Mouse (Mus musculus) yolk sac, embryonic 10.5 days (tissue): Measurements from ENCODE around the gene Asgr1.
"Not testable (repeated sequence)": the region's sequence is repeated elsewhere in the genome, so short reads cannot be mapped to it uniquely, and the experiment has no call there.

Experiments used
- DNase-seq: peaks from one replicate; pipeline ENCODE4 v3.0.0-alpha.2; 2017; ENCODE audit warnings: low spot score

Gene Asgr1

DNA sequence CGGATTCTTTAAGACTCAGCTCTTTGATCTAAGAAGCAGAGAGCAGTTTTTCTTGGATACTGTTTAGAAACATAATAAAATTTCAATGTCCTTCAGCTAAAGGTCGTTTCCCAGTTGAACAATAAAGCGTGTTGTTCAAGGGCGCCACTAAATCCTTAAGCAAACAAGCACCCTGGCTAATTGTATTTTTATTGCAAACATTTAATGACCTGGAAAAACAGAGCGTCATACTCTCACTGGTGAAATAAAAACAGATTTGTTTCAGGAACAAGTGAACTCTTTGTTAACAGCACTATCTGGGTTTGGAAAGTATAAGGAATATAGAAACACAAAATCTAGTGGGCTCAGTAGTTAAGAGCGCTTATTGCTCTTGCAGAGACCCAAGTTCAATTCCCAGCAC is 16.2 kb downstream of the Asgr1 start:
- DNase-seq: no peak

DNA sequence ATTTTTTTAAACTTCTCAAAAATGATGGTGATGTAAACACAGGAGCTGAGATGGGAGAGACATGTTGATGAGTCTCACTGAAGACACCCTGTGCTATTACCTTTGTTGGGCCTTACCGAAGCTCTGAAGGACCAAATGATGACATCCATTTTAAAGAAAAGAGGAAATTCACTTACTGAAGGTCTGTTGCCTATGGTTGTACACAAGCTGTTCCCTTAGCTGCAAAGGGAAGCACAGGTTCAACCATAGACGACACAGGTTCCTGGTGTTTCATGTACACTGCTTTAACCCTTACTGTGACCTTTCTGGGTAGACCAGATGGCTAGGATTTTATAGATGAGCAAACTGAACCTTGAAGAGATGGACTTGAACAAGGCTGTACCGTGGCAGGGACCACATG is 16.7 kb downstream of the Asgr1 start:
- not testable (repeated sequence) for DNase-seq

DNA sequence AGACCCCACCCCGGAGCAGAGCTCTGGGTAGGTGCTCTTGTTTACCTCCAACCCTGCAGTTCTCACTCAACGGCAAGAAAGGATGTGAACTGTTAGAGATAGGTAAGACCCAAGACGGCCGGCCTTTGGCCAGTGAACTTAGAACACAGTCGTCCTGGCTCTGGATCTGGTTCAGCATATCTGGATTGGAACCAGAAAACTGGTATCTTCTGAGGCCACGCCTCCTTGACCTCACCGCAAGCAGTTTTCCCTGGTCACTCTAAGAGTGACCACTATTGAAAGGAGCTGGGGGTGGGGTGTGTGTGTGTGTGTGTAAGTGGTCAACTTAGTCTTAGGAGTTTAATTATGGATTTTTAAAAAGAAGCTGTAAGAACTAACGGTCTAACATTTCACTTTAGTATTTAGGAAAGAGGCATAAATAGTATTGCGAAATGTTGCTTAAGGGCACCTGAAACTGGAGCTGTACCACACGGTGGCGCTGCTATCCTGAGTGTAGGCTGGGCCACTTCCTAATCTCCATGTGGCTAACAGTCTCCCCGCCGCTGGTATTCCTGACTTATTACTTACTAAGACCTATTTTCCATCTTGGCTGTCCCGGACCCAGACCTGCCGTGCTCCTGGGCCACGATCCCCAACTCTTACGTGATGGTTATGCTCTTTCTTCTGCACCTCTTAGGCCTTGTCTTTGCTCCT is 20.6 kb downstream of the Asgr1 start:
- peak; percentile 61 for DNase-seq

- peak; percentile 41 for DNase-seq
Observed at GRCm38 (mm10) chr11:70075581-70075980, 21.7 kb downstream of the Asgr1 start.

DNA sequence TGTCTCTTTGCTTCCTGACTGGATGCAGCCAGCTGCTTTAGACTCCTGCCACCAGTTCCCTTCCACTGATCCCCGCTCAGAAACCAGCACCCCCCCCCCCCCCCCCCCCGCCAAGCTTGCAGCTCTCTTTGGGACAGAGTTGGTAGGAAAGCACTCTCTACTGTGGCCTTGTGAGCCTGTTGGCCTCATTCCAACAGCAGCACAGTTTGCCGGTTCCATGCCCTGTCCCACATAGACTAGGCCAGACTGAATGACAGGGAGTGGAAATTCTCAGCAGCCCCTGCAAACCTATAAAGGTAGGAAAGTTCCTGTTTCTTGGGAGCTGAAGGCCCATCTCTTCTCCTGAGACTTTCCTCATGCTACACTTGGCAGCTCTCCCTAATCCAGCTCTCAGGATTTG is 23.6 kb downstream of the Asgr1 start:
- DNase-seq: no peak

DNA sequence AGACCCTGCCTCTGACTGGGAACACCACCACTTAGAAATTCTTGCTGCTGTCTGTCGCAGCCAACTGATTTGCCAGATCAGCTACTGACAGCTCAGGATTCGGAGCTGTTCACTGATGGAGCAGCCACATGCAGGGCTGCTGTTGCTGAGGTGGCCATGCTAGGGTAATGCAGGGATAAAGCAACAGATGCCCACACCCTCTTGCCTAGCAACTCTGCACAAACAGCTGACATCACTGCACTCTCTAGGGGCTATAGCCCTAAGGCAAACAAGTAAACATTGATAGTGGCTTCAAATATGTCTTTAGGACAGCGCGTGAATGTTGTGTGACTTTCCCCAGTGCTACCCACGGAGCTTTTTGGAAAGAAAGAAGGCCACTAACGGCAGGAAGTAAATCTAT is 25.3 kb downstream of the Asgr1 start:
- no peak for DNase-seq

GRCm38 (mm10) chr11:70079928-70080327 is 26.0 kb downstream of the Asgr1 start:
- DNase-seq: no peak

DNA sequence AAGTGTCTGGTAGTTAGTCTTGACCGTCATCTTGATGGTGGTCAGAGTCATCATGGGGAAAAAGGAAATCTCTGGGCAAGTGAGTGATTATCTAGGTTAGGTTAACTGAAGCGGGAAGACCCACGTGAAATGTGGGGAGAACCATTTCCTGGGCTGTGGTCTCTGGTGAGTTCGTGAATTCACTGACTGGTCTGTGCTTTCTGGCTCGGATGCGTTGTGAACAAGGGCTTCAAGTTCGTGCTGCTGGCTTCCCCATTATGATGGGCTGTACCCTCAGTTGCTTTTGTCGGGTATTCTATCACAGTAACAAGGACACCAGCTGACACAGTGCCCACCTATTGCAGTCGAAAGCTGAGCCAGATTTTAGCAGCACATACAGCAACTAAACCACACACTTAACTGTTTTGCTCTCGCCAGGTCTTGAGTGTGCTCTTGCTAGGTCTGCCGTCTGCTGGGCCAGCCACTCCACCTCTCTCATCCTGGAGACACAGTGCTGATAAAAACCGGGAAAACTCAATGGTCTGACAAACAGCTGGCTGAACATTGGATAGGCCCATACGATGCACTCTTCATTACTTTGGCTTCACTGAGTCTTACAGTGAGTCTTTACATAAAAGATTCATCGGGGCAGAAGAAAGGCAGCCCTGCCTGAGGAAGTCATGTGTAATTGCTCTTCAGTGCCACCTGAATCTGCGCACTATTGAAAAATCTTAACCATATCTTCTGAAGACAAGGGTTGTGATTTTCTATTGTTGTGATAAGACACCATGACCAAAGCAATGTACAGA is 27.1 kb downstream of the Asgr1 start:
- no peak for DNase-seq

DNA sequence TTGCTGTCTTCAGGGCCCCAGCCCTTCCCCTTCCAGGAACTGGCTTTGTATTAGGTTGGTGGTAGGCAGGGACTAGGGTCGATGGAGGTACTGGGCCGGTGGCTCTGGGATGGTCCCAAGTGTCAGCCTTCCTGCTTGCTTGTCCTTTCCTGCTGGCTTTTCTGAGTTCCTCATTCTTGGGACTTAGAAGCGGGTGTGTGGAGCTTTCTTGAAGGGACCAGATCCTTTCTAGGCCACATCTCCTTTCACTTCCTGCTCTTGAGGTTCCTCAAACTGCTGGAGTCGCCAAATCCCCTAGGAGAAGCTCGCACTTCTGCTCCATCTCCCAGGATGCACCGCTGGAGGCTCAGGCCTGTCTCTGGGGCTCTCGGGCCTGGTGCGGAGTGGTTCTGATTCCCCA is 30.7 kb downstream of the Asgr1 start:
- DNase-seq: no peak

DNA sequence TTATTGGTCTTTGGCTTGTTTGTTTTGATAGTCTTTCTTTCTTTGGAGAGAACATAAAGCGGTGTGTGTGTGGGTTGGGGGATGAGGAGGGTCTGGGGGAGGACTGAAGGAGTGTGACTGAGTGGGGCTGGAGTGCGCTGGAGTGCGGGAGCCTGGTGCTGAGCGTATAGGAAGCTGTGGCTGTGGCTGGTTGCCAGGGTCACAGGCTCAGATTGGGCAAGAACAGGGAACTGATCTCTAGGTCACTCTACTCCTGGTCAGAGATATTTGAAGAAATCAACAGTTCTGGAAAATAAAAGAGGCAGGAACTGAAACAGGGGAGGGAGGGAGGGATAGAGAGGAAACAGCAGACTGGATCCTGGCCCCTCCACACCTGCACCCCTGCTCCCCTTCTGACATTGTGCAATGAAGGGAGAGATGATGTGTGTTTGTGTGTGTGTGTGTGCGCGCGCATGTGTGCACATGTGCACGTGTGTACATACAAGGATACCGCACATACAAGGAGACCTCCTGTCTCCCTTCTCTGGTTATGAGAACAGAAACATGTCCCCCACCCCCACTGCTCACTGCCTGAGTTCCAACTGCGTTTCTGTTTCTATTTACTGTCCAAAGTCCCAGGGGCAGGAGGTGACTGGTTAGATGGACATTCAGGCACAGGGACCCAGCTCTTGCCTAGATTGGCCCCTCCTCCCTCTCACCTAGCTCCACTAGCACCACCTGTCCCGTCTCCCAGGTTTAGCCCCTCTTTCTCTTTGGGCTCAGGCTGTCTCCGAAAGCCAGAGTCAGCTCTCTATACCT is 38.3 kb downstream of the Asgr1 start, which contains the start of gene Asgr2:
Gene Asgr2 (plus strand): TSS at position 659 of the 798 bp plus-strand sequence.
- peak; percentile 86 for DNase-seq

DNA sequence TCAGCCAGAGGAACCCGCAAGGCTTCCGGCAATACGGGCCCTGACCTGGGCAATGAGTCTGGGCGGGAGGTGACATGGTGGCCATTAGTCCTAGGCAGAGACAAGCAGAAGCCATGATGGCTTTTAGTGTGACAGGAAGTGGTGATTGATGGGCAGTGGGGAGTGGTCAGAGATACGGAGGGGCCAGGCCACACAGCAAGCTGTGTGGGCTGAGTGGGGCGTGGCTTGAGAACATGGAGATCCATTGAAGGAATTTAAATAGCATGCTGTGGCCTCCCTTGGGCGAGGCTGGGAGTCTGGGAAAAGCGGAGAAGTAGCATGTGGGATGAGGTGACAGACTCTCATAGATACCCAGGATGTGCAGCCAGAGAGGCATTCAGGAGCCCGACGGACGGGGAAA is 43.5 kb downstream of the Asgr1 start:
- DNase-seq: no peak

GRCm38 (mm10) chr11:70099102-70099501 is 45.2 kb downstream of the Asgr1 start:
- DNase-seq: no peak

GRCm38 (mm10) chr11:70099809-70100208 is 45.9 kb downstream of the Asgr1 start:
- DNase-seq: no peak

DNA sequence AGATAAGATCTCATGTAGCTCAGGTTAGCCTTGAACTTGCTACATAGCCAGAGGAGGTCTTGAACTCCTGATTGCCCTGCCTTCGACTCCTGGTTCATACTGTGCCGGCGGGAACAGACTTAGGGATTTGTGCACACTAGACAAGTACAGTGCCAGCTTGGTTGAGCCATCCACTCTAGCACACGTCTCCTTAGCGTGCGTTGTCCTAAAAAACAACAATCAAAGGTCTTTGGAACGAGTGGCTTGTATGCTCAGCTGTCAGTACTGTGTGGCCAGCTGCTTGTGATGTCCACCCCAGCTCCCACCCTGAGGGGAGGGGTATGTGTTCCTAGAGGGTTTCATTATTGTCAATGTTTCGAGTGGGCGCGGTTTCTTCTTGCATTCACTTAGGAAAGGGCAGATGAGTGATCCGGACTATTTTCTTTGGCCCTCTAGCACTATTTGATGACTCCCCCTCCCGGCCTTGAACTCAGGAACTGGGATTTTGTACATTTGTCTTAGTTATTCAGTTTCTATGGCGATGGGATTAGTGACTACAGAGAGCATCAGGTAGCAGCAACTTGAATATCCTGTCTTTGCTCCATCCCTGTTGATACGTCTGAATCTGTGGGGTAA is 49.9 kb downstream of the Asgr1 start:
- DNase-seq: no peak

DNA sequence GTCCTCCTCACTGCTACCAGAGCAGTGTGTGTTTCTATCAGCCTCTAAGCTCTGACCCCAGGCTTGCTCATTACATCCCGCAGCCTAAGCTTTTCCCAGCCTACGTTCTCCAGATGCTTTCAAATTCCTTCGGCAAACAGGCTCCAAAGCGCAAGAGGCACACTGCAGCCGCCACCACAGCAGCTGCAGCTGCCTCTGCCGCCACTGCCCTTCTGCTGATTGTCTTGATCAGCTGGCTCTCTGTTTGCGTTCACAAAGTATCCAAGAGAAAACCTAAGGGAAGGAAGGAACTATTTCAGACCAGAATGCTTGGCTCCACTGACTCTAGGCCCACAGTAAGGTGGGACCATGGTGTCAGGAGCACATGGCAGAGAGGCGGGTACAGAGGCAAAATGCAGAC is 53.2 kb downstream of the Asgr1 start:
- DNase-seq: peak; percentile 16
